25 mouse cellular contexts compared by ENCODE assay signal in genomic region chr6:142326598-142326997, GRCm38 (mm10). TPM values are rescaled to one million over a fixed set of nuclear protein-coding genes. Genes with fewer than 3 reads are reported as not detected.
A peak's percentile ranks its signal among the peaks of the same experiment; 100 is the strongest.
DNase-seq lines count a peak whose midpoint lies in the region; ATAC-seq and TF ChIP-seq lines count a peak whose summit lies in the region.
"Had no signal": no experiment of that assay in that cellular context is flagged by ENCODE, and none has a peak within 500 bp of the region (broad histone marks: within the 10 kb centered on the region; RNA-seq: fewer than 3 reads in every experiment).

No protein-coding gene starts in this region.

- H3K9me3 ChIP-seq in kidney, postnatal 0 days (replicated peaks; ENCODE audit: low read length), result no peaks in the 10 kb centered on the region
- no peaks in the 10 kb centered on the region for H3K9me3 ChIP-seq in kidney, embryonic 16.5 days (ENCODE audit: low read length)
- H3K9me3 ChIP-seq in liver, embryonic 14.5 days (ENCODE audit: control insufficient read depth, low read length), result no peaks in the 10 kb centered on the region
- H3K9me3 ChIP-seq: embryonic facial prominence, embryonic 12.5 days; heart, embryonic 13.5 days; lung, embryonic 15.5 days; neural tube, embryonic 15.5 days had no signal

- TF ChIP-seq POLR2A in testis, adult 2 months (IDR thresholded peaks at IDR 0.05; ENCODE audit: control insufficient read depth, low read depth, low read length), result no peak

- ATAC-seq in kidney, postnatal 0 days (replicated peaks; ENCODE audit: low FRiP score, low read depth), result no peak
- no peak for ATAC-seq in kidney, embryonic 16.5 days (ENCODE audit: low FRiP score, low TSS enrichment)
- no peak for ATAC-seq in liver, embryonic 14.5 days (ENCODE audit: insufficient read depth)
- ATAC-seq: forebrain, embryonic 14.5 days; hindbrain, embryonic 16.5 days; midbrain, embryonic 16.5 days had no signal

- peak; percentile 17; the same call in 1 of the 2 replicates for TF ChIP-seq CTCF in kidney, postnatal 0 days (IDR thresholded peaks at IDR 0.05; ENCODE audit: low read depth)
- TF ChIP-seq CTCF in testis, adult 2 months (IDR thresholded peaks at IDR 0.05; ENCODE audit: control insufficient read depth, insufficient read depth, insufficient replicate concordance, low read depth, low read length), result peak; percentile 19; the same call in 1 of the 2 replicates
- peak; percentile 44 for TF ChIP-seq CTCF in liver, embryonic 14.5 days (IDR thresholded peaks at IDR 0.05; ENCODE audit: low read depth)

- H3K4me3 ChIP-seq in kidney, postnatal 0 days (replicated peaks; ENCODE audit: low read depth, low read length), result no peak overlapping the region
- no peak overlapping the region for H3K4me3 ChIP-seq in kidney, embryonic 16.5 days (ENCODE audit: low read length)
- H3K4me3 ChIP-seq in testis, adult 2 months (ENCODE audit: control insufficient read depth, low read depth, low read length), result no peak overlapping the region
- no peak overlapping the region for H3K4me3 ChIP-seq in liver, embryonic 14.5 days (ENCODE audit: insufficient read depth in 1 of 2, low read depth in 2 of 2, low read length in 2 of 2)
- H3K4me3 ChIP-seq: embryonic facial prominence, embryonic 12.5 days; heart, embryonic 13.5 days; lung, embryonic 15.5 days; neural tube, embryonic 15.5 days had no signal

- no peaks in the 10 kb centered on the region for H3K27me3 ChIP-seq in kidney, postnatal 0 days (ENCODE audit: insufficient read depth, low read length)
- no peaks in the 10 kb centered on the region for H3K27me3 ChIP-seq in kidney, embryonic 16.5 days (ENCODE audit: insufficient read depth, low read length)
- no peaks in the 10 kb centered on the region for H3K27me3 ChIP-seq in testis, adult 2 months (ENCODE audit: control insufficient read depth, insufficient read depth, low read length)
- H3K27me3 ChIP-seq in liver, embryonic 14.5 days (ENCODE audit: control insufficient read depth, insufficient read depth, low read length), result no peaks in the 10 kb centered on the region
- H3K27me3 ChIP-seq: embryonic facial prominence, embryonic 12.5 days; heart, embryonic 13.5 days; lung, embryonic 15.5 days; neural tube, embryonic 15.5 days had no signal

- no peak for DNase-seq in kidney, postnatal 0 days (ENCODE audit: low spot score)
- no peak for DNase-seq in testis, postnatal 14 days (ENCODE audit: low spot score)
- DNase-seq in liver, embryonic 14.5 days (ENCODE audit: low read depth in 3 of 3, low spot score in 3 of 3), result no peak
- no peak for DNase-seq in left cerebral cortex, postnatal 36 days (ENCODE audit: low spot score in 2 of 2)
- no peak for DNase-seq in adrenal gland, postnatal 25 days
- DNase-seq: cerebellum, adult 18-20 months; gastrocnemius, postnatal 10 days; heart, adult 18-20 months; heart, postnatal 4 days; kidney, adult 18-20 months; kidney, postnatal 36 days; layer of hippocampus, adult 9-11 months had no signal

- 63% methylated on average over 3 of the region's 3 CpGs for WGBS in kidney, postnatal 0 days
- WGBS in kidney, embryonic 16.5 days, result 59% methylated on average over 3 of the region's 3 CpGs
- 48% methylated on average over 3 of the region's 3 CpGs for WGBS in liver, embryonic 14.5 days (ENCODE audit: insufficient replicate concordance)

- no peak overlapping the region for H3K4me2 ChIP-seq in kidney, postnatal 0 days (ENCODE audit: low read length)
- no peak overlapping the region for H3K4me2 ChIP-seq in kidney, embryonic 16.5 days (replicated peaks; ENCODE audit: low read depth, low read length)
- H3K4me2 ChIP-seq in liver, embryonic 14.5 days (ENCODE audit: low read depth), result no peak overlapping the region
- H3K4me2 ChIP-seq: embryonic facial prominence, embryonic 12.5 days; heart, embryonic 13.5 days; lung, embryonic 15.5 days; neural tube, embryonic 15.5 days had no signal

- no peaks in the 10 kb centered on the region for H3K4me1 ChIP-seq in kidney, postnatal 0 days (replicated peaks; ENCODE audit: insufficient read depth, low read length)
- no peaks in the 10 kb centered on the region for H3K4me1 ChIP-seq in kidney, embryonic 16.5 days (ENCODE audit: insufficient read depth, low read length)
- H3K4me1 ChIP-seq in testis, adult 2 months (ENCODE audit: control insufficient read depth, insufficient read depth, low read length), result no peaks in the 10 kb centered on the region
- no peaks in the 10 kb centered on the region for H3K4me1 ChIP-seq in liver, embryonic 14.5 days (replicated peaks; ENCODE audit: control insufficient read depth in 2 of 2, insufficient read depth in 2 of 2, low read length in 1 of 2)
- H3K4me1 ChIP-seq: embryonic facial prominence, embryonic 12.5 days; heart, embryonic 13.5 days; lung, embryonic 15.5 days; neural tube, embryonic 15.5 days had no signal

- H3K36me3 ChIP-seq in kidney, postnatal 0 days (ENCODE audit: insufficient read depth, low read length), result no peaks in the 10 kb centered on the region
- H3K36me3 ChIP-seq in kidney, embryonic 16.5 days (ENCODE audit: insufficient read depth, low read length), result no peaks in the 10 kb centered on the region
- H3K36me3 ChIP-seq in testis, adult 2 months (ENCODE audit: control insufficient read depth, insufficient read depth, low read length), result no peaks in the 10 kb centered on the region
- H3K36me3 ChIP-seq in liver, embryonic 14.5 days (replicated peaks; ENCODE audit: control insufficient read depth, insufficient read depth, low read depth), result no peaks in the 10 kb centered on the region
- H3K36me3 ChIP-seq: embryonic facial prominence, embryonic 12.5 days; heart, embryonic 13.5 days; lung, embryonic 15.5 days; neural tube, embryonic 15.5 days had no signal

- intact Hi-C loops in left cerebral cortex, postnatal 36 days (cut with DNase I), result no loop called here

- no peak for TF ChIP-seq EP300 in liver, embryonic 14.5 days (IDR thresholded peaks at IDR 0.05; ENCODE audit: low read depth)

- no peak overlapping the region for H3K27ac ChIP-seq in kidney, postnatal 0 days
- H3K27ac ChIP-seq in kidney, embryonic 16.5 days (ENCODE audit: low read length), result no peak overlapping the region
- no peak overlapping the region for H3K27ac ChIP-seq in testis, adult 2 months (ENCODE audit: control insufficient read depth, insufficient read depth, low read depth, low read length)
- H3K27ac ChIP-seq in liver, embryonic 14.5 days, result no peak overlapping the region
- H3K27ac ChIP-seq: embryonic facial prominence, embryonic 12.5 days; heart, embryonic 13.5 days; lung, embryonic 15.5 days; neural tube, embryonic 15.5 days had no signal

- H3K9ac ChIP-seq in kidney, postnatal 0 days (ENCODE audit: low read depth, low read length), result no peak overlapping the region
- no peak overlapping the region for H3K9ac ChIP-seq in kidney, embryonic 16.5 days (replicated peaks; ENCODE audit: low read length)
- no peak overlapping the region for H3K9ac ChIP-seq in liver, embryonic 14.5 days (replicated peaks)
- H3K9ac ChIP-seq: embryonic facial prominence, embryonic 12.5 days; heart, embryonic 13.5 days; lung, embryonic 15.5 days; neural tube, embryonic 15.5 days had no signal

RNA-seq across cellular contexts. Expression of gene Slco1a5, which starts 3.8 kb away (rescaled TPM):
- polyA plus RNA-seq in kidney, postnatal 0 days (2015; fragmentation: Nextera tagmentation; extraction: Ambion mirVana), result 0.09 and 0.10 TPM in 2 replicates
- polyA plus RNA-seq in kidney, embryonic 16.5 days (2015; fragmentation: Nextera tagmentation; extraction: Ambion mirVana), result 0.17 TPM in 1 of 2 replicates, not detected in the other
- polyA plus RNA-seq in testis, adult 2 months (2012; rRNA removed), result 0.41 and 0.52 TPM in 2 replicates
- not detected in 2 replicates for polyA plus RNA-seq in liver, embryonic 14.5 days (2012; rRNA removed)
- not detected in 2 replicates for polyA plus RNA-seq in liver, embryonic 14.5 days (2014; fragmentation: Nextera tagmentation; extraction: Ambion mirVana)
- total RNA-seq in left cerebral cortex, postnatal 36 days (2021), result under 1 TPM in 1 of 2 experiments, not detected in 1; 0.16 TPM
- not detected in 2 replicates for total RNA-seq in adrenal gland, postnatal 25 days (2021)
- total RNA-seq: adrenal gland, postnatal 4 days; gastrocnemius, postnatal 10 days; heart, adult 18-20 months; heart, postnatal 4 days; left cerebral cortex, adult 8-10 months; megakaryocyte, adult 5-6 weeks had no signal
- polyA plus RNA-seq: embryonic facial prominence, embryonic 12.5 days; heart, embryonic 13.5 days; limb, embryonic 11.5 days had no signal

RNA-seq across cellular contexts. Expression of gene Pyroxd1, which starts 18.9 kb away (rescaled TPM):
- 21.1 and 24.1 TPM in 2 replicates for polyA plus RNA-seq in kidney, postnatal 0 days (2015; fragmentation: Nextera tagmentation; extraction: Ambion mirVana)
- polyA plus RNA-seq in kidney, embryonic 16.5 days (2015; fragmentation: Nextera tagmentation; extraction: Ambion mirVana), result 18.3 and 20.2 TPM in 2 replicates
- polyA plus RNA-seq in testis, adult 2 months (2012; rRNA removed), result 5.8 and 6.3 TPM in 2 replicates
- 1.5 and 2.5 TPM in 2 replicates for polyA plus RNA-seq in liver, embryonic 14.5 days (2012; rRNA removed)
- polyA plus RNA-seq in liver, embryonic 14.5 days (2014; fragmentation: Nextera tagmentation; extraction: Ambion mirVana), result 6.1 and 6.4 TPM in 2 replicates
- total RNA-seq in left cerebral cortex, postnatal 36 days (2021), result 10 to 100 TPM; 11.6 to 13.2 TPM
- 12.3 and 18.1 TPM in 2 replicates for total RNA-seq in adrenal gland, postnatal 25 days (2021)

RNA-seq across cellular contexts. Expression of gene Iapp, which starts 28.4 kb away (rescaled TPM):
- 0.33 and 0.51 TPM in 2 replicates for polyA plus RNA-seq in kidney, postnatal 0 days (2015; fragmentation: Nextera tagmentation; extraction: Ambion mirVana)
- polyA plus RNA-seq in kidney, embryonic 16.5 days (2015; fragmentation: Nextera tagmentation; extraction: Ambion mirVana), result not detected in 2 replicates
- 0.13 TPM in 1 of 2 replicates, not detected in the other for polyA plus RNA-seq in testis, adult 2 months (2012; rRNA removed)
- polyA plus RNA-seq in liver, embryonic 14.5 days (2012; rRNA removed), result 0.08 and 0.16 TPM in 2 replicates
- polyA plus RNA-seq in liver, embryonic 14.5 days (2014; fragmentation: Nextera tagmentation; extraction: Ambion mirVana), result not detected in 2 replicates
- not detected for total RNA-seq in left cerebral cortex, postnatal 36 days (2021)
- not detected in 2 replicates for total RNA-seq in adrenal gland, postnatal 25 days (2021)
- total RNA-seq: gastrocnemius, postnatal 10 days; heart, adult 18-20 months; heart, postnatal 4 days; left cerebral cortex, adult 8-10 months; megakaryocyte, adult 5-6 weeks had no signal
- polyA plus RNA-seq: heart, embryonic 13.5 days; limb, embryonic 11.5 days; midbrain, embryonic 16.5 days had no signal
